Mouse (Mus musculus) heart, embryonic 14.5 days (tissue): ENCODE results near the gene Camk2b. TPM values are rescaled to one million over a fixed set of nuclear protein-coding genes. Genes with fewer than 3 reads are reported as not detected.
"Not testable (repeated sequence)": the region's sequence is repeated elsewhere in the genome, so short reads cannot be mapped to it uniquely, and the experiment has no call there.

Experiments
- ATAC-seq: fragments of 200-750 bp; cut with Nextera tagmentation; 2 replicates; pipeline ENCODE4 v1.8.0; 2017; ENCODE audit warnings: low read depth, moderate TSS enrichment; ENCODE audit not compliant: insufficient number of reproducible peaks, insufficient read depth, low FRiP score
- H3K27ac ChIP-seq, 2 experiments: fragments of 200-500 bp in 1 of 2; fragments of 300-500 bp in 1 of 2; sonication (generic) in 1 of 2; replicated peaks in 1 of 2; 2 replicates each; pipeline ENCODE4 v1.5.1; 2012 to 2014; ENCODE audit warnings: low read depth in 2 of 2, low read length in 2 of 2, control low read depth in 1 of 2, mild to moderate bottlenecking in 1 of 2, mixed read lengths in 1 of 2; ENCODE audit not compliant: control insufficient read depth in 1 of 2, insufficient read depth in 1 of 2
- H3K27me3 ChIP-seq: fragments of 300-500 bp; sonication (generic); 2 replicates; pipeline ENCODE4 v1.6.1; 2014; ENCODE audit warnings: mild to moderate bottlenecking, low read length, control low read depth; ENCODE audit not compliant: control insufficient read depth, insufficient read depth
- H3K36me3 ChIP-seq: fragments of 300-500 bp; sonication (generic); 2 replicates; pipeline ENCODE4 v1.6.1; 2014; ENCODE audit warnings: mild to moderate bottlenecking, control low read depth, low read length, mixed read lengths; ENCODE audit not compliant: control insufficient read depth, insufficient read depth
- H3K4me1 ChIP-seq, 2 experiments: fragments of 200-500 bp in 1 of 2; fragments of 300-500 bp in 1 of 2; sonication (generic) in 1 of 2; 2 replicates each; pipeline ENCODE4 v1.6.1; 2012 to 2014; ENCODE audit warnings: low read length in 2 of 2, control low read depth in 1 of 2, mixed read lengths in 1 of 2; ENCODE audit not compliant: control insufficient read depth in 2 of 2, insufficient read depth in 2 of 2
- H3K4me2 ChIP-seq: fragments of 300-500 bp; sonication (generic); 2 replicates; pipeline ENCODE4 v1.6.1; 2014; ENCODE audit warnings: mild to moderate bottlenecking, low read length
- H3K4me3 ChIP-seq, 2 experiments: fragments of 200-500 bp in 1 of 2; fragments of 300-500 bp in 1 of 2; sonication (generic) in 1 of 2; 2 replicates each; pipeline ENCODE4 v1.5.1; 2012 to 2014; ENCODE audit warnings: low read length in 2 of 2, mild to moderate bottlenecking in 2 of 2, control low read depth in 1 of 2, low read depth in 1 of 2, moderate library complexity in 1 of 2; ENCODE audit not compliant: control insufficient read depth in 1 of 2, insufficient read depth in 1 of 2
- H3K9ac ChIP-seq: fragments of 300-500 bp; sonication (generic); 2 replicates; pipeline ENCODE4 v1.6.1; 2014; ENCODE audit warnings: mild to moderate bottlenecking, low read length
- H3K9me3 ChIP-seq: fragments of 300-500 bp; sonication (generic); 2 replicates; pipeline ENCODE4 v1.6.1; 2016; ENCODE audit warnings: low read length, control low read depth; ENCODE audit not compliant: control insufficient read depth
- WGBS: fragments of 180-500 bp; shearing (Covaris S2); extraction: QIAGEN DNeasy Blood & Tissue Kit; methylation state at CpG from one replicate; pipeline ENCODE4 v1.1.7; 2014; 5-methylcytosine and 5-hydroxymethylcytosine counted together
- polyA plus RNA-seq: library from polyadenylated mRNA; unstranded; fragments of >200 nt; fragmentation: Nextera tagmentation; extraction: Ambion mirVana; gene quantifications from 2 replicates; pipeline ENCODE4 v1.2.1, GENCODE M21; 2014

Camk2b gene
- polyA plus RNA-seq, 1 experiment from 2014 or later = 2.5 TPM

DNA sequence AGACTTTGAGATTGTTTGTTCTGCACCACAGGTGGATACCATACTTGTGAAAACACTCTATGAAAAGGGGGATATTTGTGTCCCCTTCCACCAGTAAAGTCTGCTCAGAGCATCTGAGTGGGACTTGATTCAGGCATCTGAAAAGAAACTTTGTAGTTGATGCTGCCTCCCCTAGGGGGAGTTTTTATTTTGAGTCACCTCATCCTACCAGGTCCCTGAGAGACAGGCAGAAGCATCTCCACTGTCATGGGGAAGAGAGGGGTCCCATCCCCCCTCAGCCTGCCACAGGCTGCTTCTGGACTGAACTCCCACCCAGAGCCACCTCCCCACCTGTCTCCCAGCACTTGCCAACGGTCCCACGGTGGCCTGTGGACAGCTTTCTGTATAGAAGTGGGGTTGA, 52.8 kb downstream of the Camk2b start:
- no peaks in the 10 kb centered on the region for H3K9me3 ChIP-seq
- WGBS = 84% methylated on average over 2 of the region's 2 CpGs

DNA sequence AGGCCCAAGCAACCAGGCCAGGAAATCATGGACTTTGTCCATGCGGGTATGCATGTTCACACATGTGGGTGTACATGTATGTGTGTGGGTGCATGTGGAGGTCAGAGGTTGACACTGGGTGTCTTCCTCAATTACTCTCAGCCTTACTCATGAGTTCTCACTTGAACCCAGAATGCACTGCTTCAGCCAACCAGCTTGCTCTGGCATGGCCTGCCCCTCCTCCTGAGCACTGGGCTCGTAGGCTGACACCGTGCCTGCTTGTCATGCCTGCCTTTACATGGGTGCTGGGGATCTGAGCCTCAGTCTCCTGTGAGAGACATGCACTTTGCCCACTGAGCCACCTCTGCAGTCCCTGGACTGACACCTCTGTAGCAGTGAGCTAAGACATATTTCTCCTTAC, 54.3 kb downstream of the Camk2b start:
- Histone ChIP-seq H3K9me3 (no peaks in the 10 kb centered on the region), H3K27ac (no peak overlapping the region)
- 90% methylated on average over 3 of the region's 3 CpGs for WGBS

More for the DNA sequence above, 52.8 kb downstream of the Camk2b start:
- ATAC-seq = no peak
- H3K9ac ChIP-seq = no peak overlapping the region
- no peak overlapping the region for H3K27ac ChIP-seq
- no peaks in the 10 kb centered on the region for H3K36me3 ChIP-seq
- H3K4me2 ChIP-seq = no peak overlapping the region
- no peaks in the 10 kb centered on the region for H3K27me3 ChIP-seq
- no peaks in the 10 kb centered on the region for H3K4me1 ChIP-seq
- no peak overlapping the region for H3K4me3 ChIP-seq

DNA sequence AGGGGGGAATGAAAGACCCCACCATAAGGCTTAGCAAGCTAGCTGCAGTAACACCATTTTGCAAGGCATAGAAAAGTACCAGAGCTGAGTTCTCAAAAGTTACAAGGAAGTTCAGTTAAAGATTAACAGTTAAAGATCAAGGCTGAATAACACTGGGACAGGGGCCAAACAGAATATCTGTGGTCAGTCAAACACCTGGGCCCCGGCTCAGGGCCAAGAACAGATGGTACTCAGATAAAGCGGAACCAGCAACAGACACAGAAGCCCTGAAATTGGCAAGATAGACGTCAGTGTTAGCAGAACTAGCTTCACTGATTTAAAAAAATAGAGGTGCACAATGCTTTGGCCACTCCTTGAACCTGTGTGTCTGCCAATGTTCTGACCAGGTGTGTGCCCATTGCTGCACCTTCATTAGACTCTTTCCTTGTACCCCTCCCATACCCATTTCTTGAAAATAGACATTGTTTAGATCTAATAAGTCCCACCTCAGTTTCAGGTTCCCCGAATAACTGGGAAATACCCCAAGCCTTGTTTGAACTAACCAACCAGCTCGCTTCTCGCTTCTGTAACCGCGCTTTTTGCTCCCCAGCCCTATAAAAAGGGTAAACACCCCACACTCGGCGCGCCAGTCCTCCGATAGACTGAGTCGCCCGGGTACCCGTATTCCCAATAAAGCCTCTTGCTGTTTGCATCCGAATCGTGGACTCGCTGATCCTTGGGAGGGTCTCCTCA, 55.2 kb downstream of the Camk2b start:
- WGBS = 80% methylated on average over 1 of the region's 18 CpGs
- H3K36me3 ChIP-seq, ATAC-seq, H3K4me3 ChIP-seq, H3K27me3 ChIP-seq, H3K9ac ChIP-seq, H3K4me2 ChIP-seq, H3K27ac ChIP-seq, H3K9me3 ChIP-seq, H3K4me1 ChIP-seq: not testable (repeated sequence)

More for the DNA sequence above, 54.3 kb downstream of the Camk2b start:
- H3K9ac ChIP-seq = no peak overlapping the region
- no peaks in the 10 kb centered on the region for H3K27me3 ChIP-seq
- H3K4me1 ChIP-seq = no peaks in the 10 kb centered on the region
- no peak overlapping the region for H3K4me2 ChIP-seq
- ATAC-seq = no peak
- no peaks in the 10 kb centered on the region for H3K36me3 ChIP-seq
- H3K4me3 ChIP-seq = no peak overlapping the region

DNA sequence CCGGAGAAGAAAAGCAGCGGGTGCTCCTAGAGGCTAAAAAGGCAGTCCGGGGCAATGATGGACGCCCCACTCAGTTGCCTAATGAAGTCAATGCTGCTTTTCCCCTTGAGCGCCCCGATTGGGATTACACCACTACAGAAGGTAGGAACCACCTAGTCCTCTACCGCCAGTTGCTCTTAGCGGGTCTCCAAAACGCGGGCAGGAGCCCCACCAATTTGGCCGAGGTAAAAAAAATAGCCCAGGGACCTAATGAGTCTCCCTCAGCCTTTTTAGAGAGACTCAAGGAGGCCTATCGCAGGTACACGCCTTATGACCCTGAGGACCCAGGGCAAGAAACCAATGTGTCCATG, 58.4 kb downstream of the Camk2b start:
- peaks cover 5 to 12% of the 10 kb centered on the region in 2 experiments for H3K4me1 ChIP-seq
- H3K36me3 ChIP-seq, H3K27ac ChIP-seq, H3K9me3 ChIP-seq, H3K9ac ChIP-seq, H3K27me3 ChIP-seq, ATAC-seq: not testable (repeated sequence)
- 40% methylated on average over 13 of the region's 13 CpGs for WGBS
- H3K4me2 ChIP-seq = peak overlapping the region; percentile 61
- peak overlapping the region; percentile 40 to 42 for H3K4me3 ChIP-seq

DNA sequence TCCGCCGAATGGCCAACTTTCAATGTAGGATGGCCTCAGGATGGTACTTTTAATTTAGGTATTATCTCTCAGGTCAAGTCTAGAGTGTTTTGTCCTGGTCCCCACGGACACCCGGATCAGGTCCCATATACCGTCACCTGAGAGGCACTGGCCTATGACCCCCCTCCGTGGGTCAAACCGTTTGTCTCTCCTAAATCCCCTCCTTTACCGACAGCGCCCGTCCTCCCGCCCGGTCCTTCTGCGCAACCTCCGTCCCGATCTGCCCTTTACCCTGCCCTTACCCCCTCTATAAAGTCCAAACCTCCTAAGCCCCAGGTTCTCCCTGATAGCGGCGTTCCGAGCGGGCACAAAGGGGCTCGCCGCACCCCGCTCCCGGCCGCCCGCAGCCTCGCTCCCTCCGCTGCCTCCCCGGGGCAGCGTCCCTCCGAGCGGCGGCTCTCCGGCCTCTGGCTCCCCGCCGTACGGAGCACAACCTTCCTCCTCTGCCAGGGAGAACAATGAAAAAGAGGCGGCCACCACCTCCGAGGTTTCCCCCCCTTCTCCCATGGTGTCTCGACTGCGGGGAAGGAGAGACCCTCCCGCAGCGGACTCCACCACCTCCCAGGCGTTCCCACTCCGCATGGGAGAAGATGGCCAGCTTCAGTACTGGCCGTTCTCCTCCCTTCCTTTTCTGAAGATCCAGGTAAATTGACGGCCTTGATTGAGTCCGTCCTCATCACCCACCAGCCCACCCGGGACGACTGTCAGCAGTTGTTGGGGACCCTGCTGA, 59.0 kb downstream of the Camk2b start:
- H3K4me1 ChIP-seq = peaks cover 10 to 17% of the 10 kb centered on the region in 2 experiments
- H3K27ac ChIP-seq, H3K9me3 ChIP-seq, H3K36me3 ChIP-seq, H3K27me3 ChIP-seq, ATAC-seq: not testable (repeated sequence)
- peak overlapping the region; percentile 61 for H3K4me2 ChIP-seq
- peak overlapping the region; percentile 42 to 46 for H3K4me3 ChIP-seq
- peak overlapping the region; percentile 62 for H3K9ac ChIP-seq
- 0% methylated on average over 19 of the region's 49 CpGs for WGBS

DNA sequence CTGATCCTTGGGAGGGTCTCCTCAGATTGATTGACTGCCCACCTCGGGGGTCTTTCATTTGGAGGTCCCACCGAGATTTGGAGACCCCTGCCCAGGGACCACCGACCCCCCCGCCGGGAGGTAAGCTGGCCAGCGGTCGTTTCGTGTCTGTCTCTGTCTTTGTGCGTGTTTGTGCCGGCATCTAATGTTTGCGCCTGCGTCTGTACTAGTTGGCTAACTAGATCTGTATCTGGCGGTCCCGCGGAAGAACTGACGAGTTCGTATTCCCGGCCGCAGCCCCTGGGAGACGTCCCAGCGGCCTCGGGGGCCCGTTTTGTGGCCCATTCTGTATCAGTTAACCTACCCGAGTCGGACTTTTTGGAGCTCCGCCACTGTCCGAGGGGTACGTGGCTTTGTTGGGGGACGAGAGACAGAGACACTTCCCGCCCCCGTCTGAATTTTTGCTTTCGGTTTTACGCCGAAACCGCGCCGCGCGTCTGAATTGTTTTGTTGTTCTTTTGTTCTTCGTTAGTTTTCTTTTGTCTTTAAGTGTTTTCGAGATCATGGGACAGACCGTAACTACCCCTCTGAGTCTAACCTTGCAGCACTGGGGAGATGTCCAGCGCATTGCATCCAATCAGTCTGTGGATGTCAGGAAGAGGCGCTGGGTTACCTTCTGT, 59.7 kb downstream of the Camk2b start:
- WGBS = 9% methylated on average over 36 of the region's 44 CpGs
- ATAC-seq, H3K9me3 ChIP-seq, H3K36me3 ChIP-seq, H3K27ac ChIP-seq, H3K27me3 ChIP-seq: not testable (repeated sequence)
- Histone ChIP-seq H3K4me3 (peak overlapping the region; percentile 42 to 46), H3K4me2 (peak overlapping the region; percentile 61), H3K4me1 (peaks cover 17 to 24% of the 10 kb centered on the region in 2 experiments), H3K9ac (peak overlapping the region; percentile 62)

DNA sequence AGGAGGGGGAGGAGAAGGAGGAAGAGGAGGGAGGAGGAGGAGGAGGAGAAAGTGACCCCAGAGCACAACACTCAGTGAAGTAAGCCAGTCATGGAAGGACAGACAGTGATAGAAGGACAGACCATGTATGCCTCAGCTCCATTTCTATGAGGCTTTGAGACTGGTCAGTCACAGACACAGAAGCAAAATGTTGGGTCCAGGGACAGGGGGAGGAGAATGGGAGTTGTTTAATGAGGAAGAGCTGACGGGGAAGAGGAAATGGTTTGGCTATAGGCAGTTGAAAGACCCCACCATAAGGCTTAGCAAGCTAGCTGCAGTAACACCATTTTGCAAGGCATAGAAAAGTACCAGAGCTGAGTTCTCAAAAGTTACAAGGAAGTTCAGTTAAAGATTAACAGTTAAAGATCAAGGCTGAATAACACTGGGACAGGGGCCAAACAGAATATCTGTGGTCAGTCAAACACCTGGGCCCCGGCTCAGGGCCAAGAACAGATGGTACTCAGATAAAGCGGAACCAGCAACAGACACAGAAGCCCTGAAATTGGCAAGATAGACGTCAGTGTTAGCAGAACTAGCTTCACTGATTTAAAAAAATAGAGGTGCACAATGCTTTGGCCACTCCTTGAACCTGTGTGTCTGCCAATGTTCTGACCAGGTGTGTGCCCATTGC, 60.7 kb downstream of the Camk2b start:
- H3K27ac ChIP-seq, H3K4me3 ChIP-seq, H3K27me3 ChIP-seq, H3K9me3 ChIP-seq, H3K36me3 ChIP-seq, H3K9ac ChIP-seq, ATAC-seq, H3K4me2 ChIP-seq: not testable (repeated sequence)
- peaks cover 26 to 34% of the 10 kb centered on the region in 2 experiments for H3K4me1 ChIP-seq
- 52% methylated on average over 1 of the region's 4 CpGs for WGBS
